Mouse (Mus musculus) liver, postnatal 0 days (tissue): ENCODE data around the gene Pxylp1. TPM values are rescaled to one million over a fixed set of nuclear protein-coding genes. Genes with fewer than 3 reads are reported as not detected.
"Not testable (repeated sequence)": the region's sequence is repeated elsewhere in the genome, so short reads cannot be mapped to it uniquely, and the experiment has no call there.

ENCODE experiments used
- ATAC-seq: fragments of 200-750 bp; cut with Nextera tagmentation; 2 replicates; pipeline ENCODE4 v1.8.0; 2017; ENCODE audit warnings: mild to moderate bottlenecking, moderate library complexity
- DNase-seq: peaks from one replicate; pipeline ENCODE4 v3.0.0-alpha.2; 2016
- H3K27ac ChIP-seq: fragments of 300-500 bp; sonication (generic); 2 replicates; pipeline ENCODE4 v1.5.1; 2014; ENCODE audit warnings: antibody characterized with exemption, moderate library complexity, mild to moderate bottlenecking, low read depth
- H3K27me3 ChIP-seq: fragments of 300-500 bp; sonication (generic); 2 replicates; pipeline ENCODE4 v1.6.1; 2014; ENCODE audit warnings: low read length, control low read depth, mixed read lengths; ENCODE audit not compliant: insufficient read depth
- H3K36me3 ChIP-seq: fragments of 300-500 bp; sonication (generic); replicated peaks from 2 replicates; pipeline ENCODE4 v1.6.1; 2014; ENCODE audit warnings: mild to moderate bottlenecking, control low read depth, low read length, moderate library complexity, mixed read lengths; ENCODE audit not compliant: insufficient read depth
- H3K4me1 ChIP-seq: fragments of 300-500 bp; sonication (generic); 2 replicates; pipeline ENCODE4 v1.6.1; 2014; ENCODE audit warnings: antibody characterized with exemption, mild to moderate bottlenecking, control low read depth; ENCODE audit not compliant: insufficient read depth
- H3K4me2 ChIP-seq: fragments of 300-500 bp; sonication (generic); 2 replicates; pipeline ENCODE4 v1.6.1; 2014; ENCODE audit warnings: low read depth, mild to moderate bottlenecking, low read length, moderate library complexity, mixed read lengths
- H3K4me3 ChIP-seq: fragments of 300-500 bp; sonication (generic); 2 replicates; pipeline ENCODE4 v1.5.1; 2014; ENCODE audit warnings: low read depth, low read length
- H3K9ac ChIP-seq: fragments of 300-500 bp; sonication (generic); replicated peaks from 2 replicates; pipeline ENCODE4 v1.6.1; 2014; ENCODE audit warnings: mild to moderate bottlenecking, moderate library complexity
- H3K9me3 ChIP-seq: fragments of 300-500 bp; sonication (generic); 2 replicates; pipeline ENCODE4 v1.6.1; 2016; ENCODE audit warnings: mild to moderate bottlenecking, control low read depth, low read length, mixed read lengths
- CTCF ChIP-seq: sonication (generic); IDR thresholded peaks from 2 replicates; pipeline ENCODE4 v1.5.1; 2016; ENCODE audit warnings: antibody characterized with exemption, low read depth
- EP300 ChIP-seq: IDR thresholded peaks from 2 replicates; pipeline ENCODE4 v1.6.1; 2016; ENCODE audit warnings: antibody characterized with exemption, low read depth, mild to moderate bottlenecking
- WGBS: fragments of 180-500 bp; shearing (Covaris S2); extraction: QIAGEN DNeasy Blood & Tissue Kit; methylation state at CpG from one replicate; pipeline ENCODE4 v1.1.7; 2014; ENCODE audit not compliant: insufficient replicate concordance; 5-methylcytosine and 5-hydroxymethylcytosine counted together
- polyA plus RNA-seq: library from polyadenylated mRNA; unstranded; fragments of >200 nt; fragmentation: Nextera tagmentation; extraction: Ambion mirVana; gene quantifications from 2 replicates; pipeline ENCODE4 v1.2.1, GENCODE M21; 2015

Gene Pxylp1
- polyA plus RNA-seq, result 4.9 and 5.3 TPM in 2 replicates

- Histone ChIP-seq H3K4me1 (peaks cover 12% of the 10 kb centered on the region; the same call in 1 of the 2 replicates), H3K36me3 (no peaks in the 10 kb centered on the region), H3K4me2 (peak within 1 kb of the TSS; percentile 36; the same call in 1 of the 2 replicates), H3K9me3 (no peaks in the 10 kb centered on the region), H3K27ac (peak within 1 kb of the TSS; percentile 18; the same call in 1 of the 2 replicates), H3K4me3 (no peak within 1 kb of the TSS), H3K9ac (no peak within 1 kb of the TSS), H3K27me3 (peaks cover 8% of the 10 kb centered on the region)
- 45% methylated on average over 3 of the region's 3 CpGs for WGBS
- ATAC-seq (no peak), DNase-seq (no peak)
- TF ChIP-seq EP300 (no peak), CTCF (no peak)
Measured at GRCm38 (mm10) chr9:96892546-96892945, at the start of gene Pxylp1. TSS of gene Pxylp1 (minus strand) at chr9:96892669.

GRCm38 (mm10) chr9:96938887-96939286, 46.4 kb upstream of the Pxylp1 start:
- Histone ChIP-seq H3K27me3 (peaks cover 18% of the 10 kb centered on the region; the same call in 1 of the 2 replicates), H3K4me3 (no peak overlapping the region), H3K9ac (no peak overlapping the region), H3K27ac (no peak overlapping the region), H3K4me1 (0 out of 2 replicates have a peak, but pooled peaks cover 2% of the 10 kb centered on the region), H3K9me3 (no peaks in the 10 kb centered on the region), H3K36me3 (no peaks in the 10 kb centered on the region), H3K4me2 (no peak overlapping the region)
- DNase-seq, result no peak
- no peak for ATAC-seq
- 79% methylated on average over 5 of the region's 5 CpGs for WGBS
- no peak for TF ChIP-seq EP300
- TF ChIP-seq CTCF, result no peak

- not testable (repeated sequence) for H3K36me3 ChIP-seq, H3K9ac ChIP-seq, H3K27ac ChIP-seq, H3K9me3 ChIP-seq, H3K4me3 ChIP-seq, DNase-seq, H3K4me1 ChIP-seq, ATAC-seq, H3K4me2 ChIP-seq
- H3K27me3 ChIP-seq, result peaks cover 13% of the 10 kb centered on the region; the same call in 1 of the 2 replicates
- WGBS, result 64% methylated on average over 2 of the region's 2 CpGs
Measured at GRCm38 (mm10) chr9:96936427-96936826, 44.0 kb upstream of the Pxylp1 start.

- no peak overlapping the region for H3K27ac ChIP-seq
- no peak for TF ChIP-seq EP300
- no peak for TF ChIP-seq CTCF
- peaks cover 13% of the 10 kb centered on the region; the same call in 1 of the 2 replicates for H3K27me3 ChIP-seq
- peak overlapping the region; percentile 13; the same call in 1 of the 2 replicates for H3K4me2 ChIP-seq
- WGBS, result 23% methylated on average over 15 of the region's 15 CpGs
- no peak for ATAC-seq
- H3K4me1 ChIP-seq, result 0 out of 2 replicates have a peak, but pooled peaks cover 2% of the 10 kb centered on the region
- DNase-seq, result no peak
- H3K36me3 ChIP-seq, result no peaks in the 10 kb centered on the region
- no peaks in the 10 kb centered on the region for H3K9me3 ChIP-seq
- H3K4me3 ChIP-seq, result no peak overlapping the region
- H3K9ac ChIP-seq, result no peak overlapping the region
Measured at GRCm38 (mm10) chr9:96935556-96936300, 43.3 kb upstream of the Pxylp1 start.

GRCm38 (mm10) chr9:96934816-96935215, 42.3 kb upstream of the Pxylp1 start:
- TF ChIP-seq EP300, result no peak
- no peak for TF ChIP-seq CTCF
- 61% methylated on average over 3 of the region's 3 CpGs for WGBS
- Histone ChIP-seq H3K36me3 (no peaks in the 10 kb centered on the region), H3K27me3 (peaks cover 13% of the 10 kb centered on the region; the same call in 1 of the 2 replicates), H3K9ac (no peak overlapping the region), H3K4me3 (no peak overlapping the region), H3K4me2 (no peak overlapping the region), H3K9me3 (no peaks in the 10 kb centered on the region), H3K27ac (no peak overlapping the region), H3K4me1 (0 out of 2 replicates have a peak, but pooled peaks cover 2% of the 10 kb centered on the region)
- ATAC-seq (no peak), DNase-seq (no peak)

GRCm38 (mm10) chr9:96932751-96933150, 40.3 kb upstream of the Pxylp1 start:
- TF ChIP-seq EP300 (no peak), CTCF (no peak)
- no peak overlapping the region for H3K4me3 ChIP-seq
- H3K27me3 ChIP-seq, result peaks cover 17% of the 10 kb centered on the region; the same call in 1 of the 2 replicates
- no peaks in the 10 kb centered on the region for H3K36me3 ChIP-seq
- no peak overlapping the region for H3K4me2 ChIP-seq
- 83% methylated on average over 8 of the region's 8 CpGs for WGBS
- 0 out of 2 replicates have a peak, but pooled peaks cover 2% of the 10 kb centered on the region for H3K4me1 ChIP-seq
- H3K27ac ChIP-seq, result no peak overlapping the region
- no peak for DNase-seq
- ATAC-seq, result no peak
- no peaks in the 10 kb centered on the region for H3K9me3 ChIP-seq
- no peak overlapping the region for H3K9ac ChIP-seq
